Mouse (Mus musculus): ENCODE results near the gene Nt5dc3.

DNA sequence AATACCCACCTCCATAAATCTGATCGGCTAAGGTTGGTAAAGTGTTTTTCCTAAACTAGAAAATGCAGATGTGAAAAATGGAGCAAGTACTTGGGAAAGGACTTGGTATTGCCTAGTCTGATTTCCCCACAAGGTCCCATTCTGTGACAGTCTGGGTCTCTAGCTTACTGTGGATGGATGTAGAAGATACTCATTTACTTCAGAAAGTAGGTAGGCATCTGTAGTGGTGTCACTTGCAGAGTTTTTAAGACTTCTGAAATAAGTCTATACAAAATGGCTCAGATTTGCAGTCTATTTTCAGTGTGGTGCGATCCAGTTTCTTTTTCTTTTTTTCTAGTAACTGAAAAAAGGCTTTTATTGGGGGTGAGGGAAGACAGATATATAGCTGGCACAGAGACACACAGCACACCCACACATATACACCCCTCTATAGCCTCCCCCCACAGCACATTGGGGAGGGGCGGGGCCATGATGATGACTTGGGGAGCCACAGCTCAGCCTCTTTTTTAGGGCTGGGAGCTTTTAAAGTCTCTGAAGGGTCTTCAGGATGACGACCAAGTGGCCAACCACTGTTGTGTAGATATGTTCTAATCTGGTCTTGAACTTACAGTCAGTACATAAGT lies 13.3 kb upstream of the Nt5dc3 start:
- TF ChIP-seq POLR2A (IDR thresholded peaks at IDR 0.05; ENCODE audit: low read depth, low read length) (no peak), CTCF (IDR thresholded peaks at IDR 0.05; ENCODE audit: borderline replicate concordance, insufficient read depth, low read length) (no peak)

Data from embryonic fibroblast, embryonic 13.5 days (primary cell).